Mouse (Mus musculus) heart, postnatal 10 days (tissue): ENCODE measurements around the gene Yrdc. TPM values are rescaled to one million over a fixed set of nuclear protein-coding genes. Genes with fewer than 3 reads are reported as not detected.

Experiments
- DNase-seq, 2 experiments: peaks; one replicate each; pipeline ENCODE4 v3.0.0; 2021
- intact Hi-C: fragments of 180-260 bp; cut with DNase I; formaldehyde crosslinking; loops from one replicate; pipeline ENCODE4 v1.15.1; 2025
- total RNA-seq, 2 experiments: library from RNA; stranded (reverse); gene quantifications; 2 replicates each; pipeline ENCODE4 v1.2.3; 2021

Yrdc gene
- total RNA-seq, 2 experiments from 2014 or later = 20.9 to 24.4 TPM

- intact Hi-C loops = loop anchor here (1.0 to 5.0 kb wide), 2 partner anchors 45 to 135 kb away; partner anchors contain the start of genes Mtf1 and Sf3a3
Observed at GRCm38 (mm10) chr4:124847573-124847972, 2.9 kb upstream of the Yrdc start.

DNA sequence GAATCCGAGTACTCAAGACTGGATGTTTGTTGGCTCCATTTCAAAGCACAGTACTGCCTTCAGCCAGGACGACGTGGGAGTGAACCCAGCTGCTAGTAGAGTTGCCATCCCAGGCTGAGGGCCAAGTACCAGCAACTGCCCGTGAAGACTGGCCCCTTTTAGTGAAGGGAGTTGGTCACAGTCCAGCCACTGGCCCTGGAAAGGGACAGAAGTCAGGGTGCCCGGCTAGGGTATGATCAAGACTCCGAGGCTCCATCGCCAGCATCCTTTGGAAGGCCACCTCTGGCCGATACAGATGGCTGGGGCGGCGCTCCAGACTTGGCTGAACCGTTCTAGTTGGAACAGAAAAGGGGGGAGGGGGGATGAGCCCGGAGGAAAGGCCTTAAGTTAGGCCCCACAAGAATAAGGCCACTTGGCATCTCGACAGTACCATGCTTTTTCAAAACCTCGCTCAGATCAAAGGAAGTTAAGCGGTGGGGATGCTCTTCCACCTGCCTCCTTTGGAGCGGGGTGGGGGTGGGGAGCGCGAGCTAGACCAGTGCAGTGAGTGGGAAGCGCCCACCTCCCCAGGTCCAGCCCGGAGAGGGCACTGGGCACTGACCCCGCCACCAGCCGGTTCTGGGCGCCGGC lies 733 bp upstream of the Yrdc start:
- intact Hi-C loops = loop anchor here (5.0 kb wide), 1 partner anchor 137 kb away; the partner anchor contains the start of gene Sf3a3
- peak; percentile 66 to 67 for DNase-seq

More at GRCm38 (mm10) chr4:124847573-124847972, 2.9 kb upstream of the Yrdc start:
- DNase-seq = peak; percentile 86 to 91

DNA sequence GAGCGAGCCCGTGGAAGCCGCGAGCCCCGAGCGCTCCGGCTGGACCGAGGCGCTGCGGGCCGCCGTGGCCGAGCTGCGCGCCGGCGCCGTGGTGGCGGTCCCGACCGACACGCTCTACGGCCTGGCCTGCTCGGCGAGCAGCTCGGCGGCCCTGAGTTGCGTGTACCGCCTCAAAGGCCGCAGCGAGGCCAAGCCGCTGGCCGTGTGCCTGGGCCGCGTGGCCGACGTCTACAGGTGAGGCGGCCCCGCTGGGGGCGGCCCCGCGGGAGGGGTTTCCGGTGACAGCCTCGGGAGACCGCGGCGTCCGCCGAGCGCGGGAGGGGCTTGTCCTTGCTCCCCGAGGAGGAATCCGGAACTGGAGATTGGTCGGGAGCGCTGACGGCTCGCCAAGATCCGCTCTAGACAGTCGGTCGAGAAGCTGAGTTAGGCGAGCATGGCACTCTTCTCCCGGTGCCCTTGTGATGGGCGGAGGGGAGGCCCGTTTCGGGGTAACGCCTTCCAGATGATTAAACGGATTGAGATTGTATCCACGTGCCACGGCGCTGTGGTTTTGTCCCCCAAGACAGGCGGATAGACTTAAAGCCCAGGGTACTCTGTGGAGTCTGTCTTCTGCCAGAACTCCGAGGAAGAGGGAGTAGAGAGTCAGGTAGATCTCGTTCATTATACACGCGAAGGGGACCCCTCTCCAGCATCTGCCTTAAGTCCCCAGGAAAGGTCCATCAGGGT lies 617 bp downstream of the Yrdc start, which contains the start of gene 1110065P20Rik:
1110065P20Rik (minus strand) TSS at position 264 of the 726 bp plus-strand sequence.
- peak; percentile 80 to 82 for DNase-seq
- intact Hi-C loops = no loop called here

DNA sequence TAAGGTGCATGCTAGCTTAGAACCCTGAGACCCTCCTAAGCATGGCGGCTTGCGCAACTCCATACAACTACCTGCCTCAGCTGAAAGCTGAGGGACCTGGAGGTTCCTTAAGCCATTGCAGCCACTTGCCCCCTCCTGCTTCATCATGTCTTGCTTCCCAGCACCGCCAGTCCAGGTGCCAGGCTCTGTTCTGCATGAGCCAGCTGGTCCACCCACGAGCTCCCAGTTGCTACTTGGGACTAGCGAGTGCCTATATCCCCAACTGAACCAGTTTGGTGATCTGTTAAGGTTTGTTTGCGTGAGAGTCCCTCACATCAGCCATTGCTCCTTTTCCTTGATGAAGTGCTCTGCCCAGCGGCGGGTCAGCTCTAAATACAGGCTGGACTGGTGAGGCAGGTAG lies 5.8 kb downstream of the Yrdc start:
- intact Hi-C loops = no loop called here
- DNase-seq = no peak

DNA sequence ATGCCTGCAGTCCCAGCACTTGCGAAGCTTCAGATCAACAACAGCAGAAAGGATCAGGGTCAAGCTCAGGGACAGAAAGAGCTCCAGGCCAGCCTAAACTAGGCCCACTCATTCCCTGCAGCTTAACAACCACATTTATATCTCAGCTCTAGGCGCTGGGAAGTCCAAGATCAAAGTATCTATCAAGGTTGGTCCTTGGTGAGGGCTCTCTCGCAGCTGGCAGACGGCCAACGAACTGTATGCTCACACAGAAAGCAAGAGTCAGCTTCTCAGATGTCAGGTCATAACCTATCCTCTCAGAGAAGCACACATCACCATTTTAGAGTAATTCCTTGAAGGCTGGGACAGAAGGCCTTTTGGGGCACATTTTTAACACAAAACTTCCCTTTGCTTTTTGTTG lies 7.9 kb downstream of the Yrdc start:
- intact Hi-C loops = no loop called here
- DNase-seq = no peak

- DNase-seq = peak; percentile 82 to 88
Observed at GRCm38 (mm10) chr4:124860446-124860845, 10.0 kb downstream of the Yrdc start.

GRCm38 (mm10) chr4:124861283-124862188 lies 11.1 kb downstream of the Yrdc start, which contains the start of gene Maneal:
Gene Maneal, minus strand, starts transcription at chr4:124862171.
- no peak for DNase-seq
- intact Hi-C loops = no loop called here

More at GRCm38 (mm10) chr4:124860446-124860845, 10.0 kb downstream of the Yrdc start:
- intact Hi-C loops = no loop called here

DNA sequence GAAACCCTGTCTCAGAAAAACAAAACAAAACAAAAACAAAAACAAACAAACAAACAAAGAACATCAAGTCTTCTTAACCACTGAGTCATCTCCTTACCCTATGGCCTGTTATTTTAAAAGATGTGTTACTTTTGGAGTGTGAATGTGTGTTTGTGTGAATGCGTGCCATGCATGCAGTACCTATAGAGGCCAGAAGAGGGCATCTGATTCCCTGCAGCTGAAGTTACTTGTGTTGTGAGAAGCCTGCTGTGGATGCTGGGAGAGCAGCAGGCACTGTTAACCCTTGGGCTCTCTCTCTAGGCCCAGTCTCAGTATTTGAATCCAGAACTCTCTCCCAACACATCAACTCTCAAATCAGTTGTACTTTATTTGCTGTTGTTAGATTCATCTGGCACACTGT lies 22.2 kb downstream of the Yrdc start:
- no peak for DNase-seq
- intact Hi-C loops = no loop called here

DNA sequence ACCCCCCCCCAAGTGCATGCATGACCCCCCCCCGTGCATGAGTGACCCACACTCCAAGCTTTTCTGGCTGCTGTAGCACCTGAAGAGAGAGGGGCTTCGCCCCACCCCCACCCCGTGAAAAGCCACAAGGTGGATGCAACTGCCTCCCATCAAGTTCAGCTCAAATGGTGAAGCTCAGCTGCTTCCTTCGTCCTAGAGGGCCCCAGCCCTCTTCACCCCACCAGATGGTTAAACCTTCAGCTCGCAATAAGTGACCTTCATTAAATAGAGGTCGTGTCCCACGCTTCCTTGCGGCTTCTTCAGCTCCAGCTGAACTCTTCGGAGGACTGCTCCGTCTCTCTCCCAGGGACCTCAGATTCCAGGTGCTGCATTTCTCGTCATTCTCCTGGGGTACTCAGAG lies 30.1 kb downstream of the Yrdc start, which contains the start of gene Epha10:
Epha10 (plus strand) TSS at position 301 of the 400 bp plus-strand sequence.
- DNase-seq = no peak
- intact Hi-C loops = no loop called here

DNA sequence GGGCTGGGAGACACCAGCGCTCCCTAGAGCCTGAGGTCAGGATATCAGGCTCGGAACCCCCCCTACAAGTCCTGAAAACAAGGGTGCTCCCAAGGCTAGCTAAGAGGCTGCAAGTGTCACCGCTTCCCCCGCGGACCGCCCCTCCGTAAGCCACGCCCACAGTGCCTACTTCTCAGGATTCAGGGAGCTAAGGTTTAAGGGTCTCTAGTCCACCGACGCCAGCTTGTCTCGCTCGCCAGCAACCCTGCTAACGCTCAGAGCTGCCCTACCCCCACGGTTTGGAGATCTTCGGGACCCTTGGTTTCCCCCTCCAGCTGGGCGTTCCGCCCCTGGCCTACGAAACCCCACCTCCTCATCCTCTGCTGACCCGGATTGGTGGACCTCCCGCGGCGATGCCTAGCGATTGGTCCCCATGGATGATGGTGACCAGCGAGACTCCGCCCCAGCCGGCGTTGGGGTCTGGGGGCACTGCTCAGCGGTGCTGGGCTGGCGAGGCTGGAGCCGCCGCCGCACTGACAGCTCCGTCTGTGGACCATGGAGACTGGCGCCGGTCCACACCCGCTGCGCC lies 30.9 kb downstream of the Yrdc start:
- intact Hi-C loops = no loop called here
- no peak for DNase-seq

- peak; percentile 49 to 64 for DNase-seq
- intact Hi-C loops = no loop called here
Observed at GRCm38 (mm10) chr4:124882151-124882729, 31.8 kb downstream of the Yrdc start.

DNA sequence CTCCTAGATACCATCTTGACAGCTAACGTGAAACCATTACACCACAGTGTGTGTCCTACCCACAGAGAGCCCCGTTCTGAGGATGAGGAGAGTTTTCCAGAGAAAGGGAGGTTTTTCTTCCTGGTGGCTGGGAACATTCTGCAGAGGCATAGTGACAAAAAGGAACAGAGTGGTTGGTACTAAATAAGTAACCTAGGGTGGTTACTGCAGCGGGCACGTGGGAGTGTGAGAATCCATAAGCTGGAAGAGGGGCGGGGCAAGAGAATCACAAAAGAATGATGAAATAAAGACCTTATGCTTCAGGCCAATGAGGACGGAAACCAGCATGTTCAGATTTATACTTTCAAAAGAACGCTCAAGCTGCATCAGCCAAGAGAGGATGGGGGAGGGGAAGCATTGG lies 38.2 kb downstream of the Yrdc start:
- DNase-seq = no peak
- intact Hi-C loops = no loop called here

- DNase-seq = no peak
- intact Hi-C loops = no loop called here
Observed at GRCm38 (mm10) chr4:124889935-124890334, 39.5 kb downstream of the Yrdc start.

DNA sequence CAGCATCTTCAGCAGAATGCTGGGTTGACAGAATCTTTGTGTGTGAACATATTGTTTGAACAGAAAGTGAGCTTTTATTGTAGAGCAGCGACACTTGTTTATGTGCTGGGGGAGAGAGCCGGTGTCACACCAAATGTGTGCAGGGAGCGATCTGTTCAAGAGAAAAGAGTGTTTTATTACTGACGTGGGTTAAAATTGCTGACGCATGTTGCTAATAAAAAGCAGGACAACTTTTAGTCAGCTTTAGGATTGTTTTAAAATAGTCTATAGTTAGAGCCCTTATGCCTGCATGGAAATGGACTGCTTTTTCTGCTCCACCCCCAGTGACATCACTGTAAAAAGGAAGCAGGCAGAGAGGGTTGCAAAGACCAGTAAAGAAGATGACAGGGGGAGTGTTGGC lies 40.4 kb downstream of the Yrdc start:
- intact Hi-C loops = no loop called here
- DNase-seq = no peak

DNA sequence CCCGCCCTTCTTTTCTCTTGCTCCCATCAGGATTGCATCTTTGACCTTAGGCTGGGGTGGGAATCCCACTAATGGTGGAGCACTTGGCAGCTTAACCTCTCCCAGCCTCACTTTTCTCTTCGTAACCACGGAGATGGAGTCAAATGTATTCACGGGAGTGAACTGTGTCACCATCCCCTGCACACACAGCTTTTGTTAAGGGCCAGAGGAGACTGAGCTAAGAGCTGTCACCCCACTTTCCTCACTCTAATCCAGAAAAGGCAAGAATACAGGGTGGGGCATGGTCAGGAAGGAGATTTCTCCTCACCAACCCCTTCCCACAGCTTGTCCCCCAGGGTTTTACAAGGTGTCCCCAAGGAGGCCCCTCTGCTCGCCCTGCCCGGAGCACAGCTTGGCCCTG lies 43.3 kb downstream of the Yrdc start:
- intact Hi-C loops = no loop called here
- DNase-seq = no peak

DNA sequence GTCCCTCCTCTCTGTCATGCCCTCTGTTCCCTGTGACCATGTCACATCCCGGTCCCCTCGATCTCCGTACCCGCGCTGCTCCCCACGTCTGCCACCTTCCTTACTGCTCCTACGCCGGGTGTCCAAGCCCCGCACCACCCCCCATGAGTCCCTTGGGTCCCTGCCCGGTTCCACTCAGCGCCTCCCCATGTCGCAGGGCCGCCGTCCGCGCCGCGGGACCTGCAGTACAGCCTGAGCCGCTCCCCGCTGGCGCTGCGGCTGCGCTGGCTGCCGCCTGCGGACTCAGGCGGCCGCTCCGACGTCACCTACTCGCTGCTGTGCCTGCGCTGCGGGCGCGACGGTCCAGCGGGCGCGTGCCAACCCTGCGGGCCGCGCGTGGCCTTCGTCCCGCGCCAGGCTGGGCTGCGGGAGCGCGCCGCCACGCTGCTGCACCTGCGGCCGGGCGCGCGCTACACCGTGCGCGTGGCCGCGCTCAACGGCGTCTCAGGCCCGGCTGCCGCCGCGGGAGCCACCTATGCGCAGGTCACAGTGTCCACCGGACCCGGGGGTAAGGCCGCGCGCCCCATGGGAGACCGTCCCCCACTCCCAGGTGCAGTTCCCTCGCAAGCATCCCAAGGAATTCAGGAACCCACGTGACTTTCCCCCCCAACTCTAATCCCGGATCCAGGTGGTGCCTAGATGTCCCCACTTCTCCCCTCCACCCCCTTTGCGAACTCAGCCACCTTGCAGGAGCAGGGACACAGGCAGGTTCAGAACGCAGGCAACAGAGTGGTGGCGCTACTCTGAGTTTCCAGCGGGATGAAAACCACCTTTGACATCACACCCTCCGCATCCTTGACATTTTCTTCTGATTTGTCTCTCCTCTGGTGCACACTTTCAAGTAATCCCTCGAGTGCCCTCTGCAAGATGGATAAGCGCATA lies 44.3 kb downstream of the Yrdc start:
- DNase-seq = peak in 1 of 2 experiments; percentile 7
- intact Hi-C loops = no loop called here

- intact Hi-C loops = no loop called here
- DNase-seq = no peak
Observed at GRCm38 (mm10) chr4:124898428-124898827, 47.9 kb downstream of the Yrdc start.

GRCm38 (mm10) chr4:124899906-124900305 lies 49.4 kb downstream of the Yrdc start:
- no peak for DNase-seq
- intact Hi-C loops = no loop called here
